Mouse (Mus musculus): ENCODE measurements around the gene Trpt1. TPM values are rescaled to one million over a fixed set of nuclear protein-coding genes. Genes with fewer than 3 reads are reported as not detected.

Gene Trpt1
- polyA plus RNA-seq (2015; fragmentation: Nextera tagmentation; extraction: Ambion mirVana), result 20.1 and 20.2 TPM in 2 replicates

GRCm38 (mm10) chr19:6996006-6996405 is at the start of gene Trpt1, which contains the start of gene Nudt22:
Gene Trpt1, plus strand, starts transcription at chr19:6996131.
Gene Nudt22, minus strand, starts transcription at chr19:6996117.

GRCm38 (mm10) chr19:6974211-6975205 is 21.4 kb upstream of the Trpt1 start, which contains the start of gene Ppp1r14b:
Gene Ppp1r14b, plus strand, starts transcription at chr19:6974968.

GRCm38 (mm10) chr19:6975537-6976521 is 20.1 kb upstream of the Trpt1 start, which contains the start of gene Plcb3:
Gene Plcb3, minus strand, starts transcription at chr19:6976470.

GRCm38 (mm10) chr19:6980381-6981093 is 15.4 kb upstream of the Trpt1 start, which contains the start of gene Fkbp2:
Gene Fkbp2, minus strand, starts transcription at chr19:6980501.

GRCm38 (mm10) chr19:6987061-6987903 is 8.6 kb upstream of the Trpt1 start, which contains the start of gene Vegfb:
Gene Vegfb, minus strand, starts transcription at chr19:6987651.

GRCm38 (mm10) chr19:6992011-6992858 is 3.7 kb upstream of the Trpt1 start, which contains the start of gene Dnajc4:
Gene Dnajc4, minus strand, starts transcription at chr19:6992572.

GRCm38 (mm10) chr19:7019191-7019590 is 23.3 kb downstream of the Trpt1 start, which contains the start of gene Fermt3:
Gene Fermt3, minus strand, starts transcription at chr19:7019469.

GRCm38 (mm10) chr19:7039841-7040636 is 44.1 kb downstream of the Trpt1 start, which contains the start of gene Stip1:
Gene Stip1, minus strand, starts transcription at chr19:7039967.

Other genes with a start within 250 kb of the Trpt1 start
- 9.7 and 12.5 TPM in 2 replicates for gene Rps6ka4, start 155.5 kb upstream of the Trpt1 start, polyA plus RNA-seq (2015; fragmentation: Nextera tagmentation; extraction: Ambion mirVana)
- gene Ccdc88b, start 137.9 kb upstream of the Trpt1 start, polyA plus RNA-seq (2015; fragmentation: Nextera tagmentation; extraction: Ambion mirVana), result 0.45 and 0.83 TPM in 2 replicates
- gene Trmt112, start 86.4 kb upstream of the Trpt1 start, polyA plus RNA-seq (2015; fragmentation: Nextera tagmentation; extraction: Ambion mirVana), result 70.4 and 71.1 TPM in 2 replicates
- gene Prdx5, start 86.0 kb upstream of the Trpt1 start, polyA plus RNA-seq (2015; fragmentation: Nextera tagmentation; extraction: Ambion mirVana), result 261 and 306 TPM in 2 replicates
- 23.7 and 29.3 TPM in 2 replicates for gene Esrra, start 74.3 kb upstream of the Trpt1 start, polyA plus RNA-seq (2015; fragmentation: Nextera tagmentation; extraction: Ambion mirVana)
- 0.65 and 1.4 TPM in 2 replicates for gene Catsperz, start 70.8 kb upstream of the Trpt1 start, polyA plus RNA-seq (2015; fragmentation: Nextera tagmentation; extraction: Ambion mirVana)
- gene Kcnk4, start 61.6 kb upstream of the Trpt1 start, polyA plus RNA-seq (2015; fragmentation: Nextera tagmentation; extraction: Ambion mirVana), result 0.33 and 0.69 TPM in 2 replicates
- gene Bad, start 54.3 kb upstream of the Trpt1 start, polyA plus RNA-seq (2015; fragmentation: Nextera tagmentation; extraction: Ambion mirVana), result 48.6 and 62.8 TPM in 2 replicates
- gene Gpr137, start 53.7 kb upstream of the Trpt1 start, polyA plus RNA-seq (2015; fragmentation: Nextera tagmentation; extraction: Ambion mirVana), result 10.3 and 14.8 TPM in 2 replicates
- gene Ppp1r14b, start 21.2 kb upstream of the Trpt1 start, polyA plus RNA-seq (2015; fragmentation: Nextera tagmentation; extraction: Ambion mirVana), result 280 and 291 TPM in 2 replicates
- gene Plcb3, start 19.7 kb upstream of the Trpt1 start, polyA plus RNA-seq (2015; fragmentation: Nextera tagmentation; extraction: Ambion mirVana), result 8.8 and 10.0 TPM in 2 replicates
- 58.1 and 77.3 TPM in 2 replicates for gene Fkbp2, start 15.6 kb upstream of the Trpt1 start, polyA plus RNA-seq (2015; fragmentation: Nextera tagmentation; extraction: Ambion mirVana)
- 63.3 and 74.3 TPM in 2 replicates for gene Vegfb, start 8.5 kb upstream of the Trpt1 start, polyA plus RNA-seq (2015; fragmentation: Nextera tagmentation; extraction: Ambion mirVana)
- gene Dnajc4, start 3.6 kb upstream of the Trpt1 start, polyA plus RNA-seq (2015; fragmentation: Nextera tagmentation; extraction: Ambion mirVana), result 35.8 and 41.0 TPM in 2 replicates
- gene Nudt22, start within 50 bp of the Trpt1 start, polyA plus RNA-seq (2015; fragmentation: Nextera tagmentation; extraction: Ambion mirVana), result 30.7 and 37.3 TPM in 2 replicates
- gene Fermt3, start 23.3 kb downstream of the Trpt1 start, polyA plus RNA-seq (2015; fragmentation: Nextera tagmentation; extraction: Ambion mirVana), result 6.2 and 9.5 TPM in 2 replicates
- 83.4 and 97.1 TPM in 2 replicates for gene Stip1, start 43.8 kb downstream of the Trpt1 start, polyA plus RNA-seq (2015; fragmentation: Nextera tagmentation; extraction: Ambion mirVana)
- gene Macrod1, start 60.7 kb downstream of the Trpt1 start, polyA plus RNA-seq (2015; fragmentation: Nextera tagmentation; extraction: Ambion mirVana), result 223 and 246 TPM in 2 replicates
- 0.38 and 0.54 TPM in 2 replicates for gene Flrt1, start 109.6 kb downstream of the Trpt1 start, polyA plus RNA-seq (2015; fragmentation: Nextera tagmentation; extraction: Ambion mirVana)
- gene Otub1, start 210.2 kb downstream of the Trpt1 start, polyA plus RNA-seq (2015; fragmentation: Nextera tagmentation; extraction: Ambion mirVana), result 85.7 and 86.1 TPM in 2 replicates
- gene Cox8a, start 221.5 kb downstream of the Trpt1 start, polyA plus RNA-seq (2015; fragmentation: Nextera tagmentation; extraction: Ambion mirVana), result 1,320 and 1,374 TPM in 2 replicates
- gene Naa40, start 245.1 kb downstream of the Trpt1 start, polyA plus RNA-seq (2015; fragmentation: Nextera tagmentation; extraction: Ambion mirVana), result 16.3 and 17.6 TPM in 2 replicates